Mouse (Mus musculus) C2C12 (cell line): ENCODE results near the gene Nqo1.

ENCODE experiments used
- CEBPB ChIP-seq: IDR thresholded peaks from one replicate; pipeline ENCODE4 v1.6.1; 2011; ENCODE audit warnings: low read depth, mild to moderate bottlenecking, control low read depth, moderate library complexity
- CTCF ChIP-seq: IDR thresholded peaks from one replicate; pipeline ENCODE4 v1.5.1; 2011; ENCODE audit not compliant: control insufficient read depth, insufficient read depth, insufficient read length
- FOSL1 ChIP-seq: IDR thresholded peaks from one replicate; pipeline ENCODE4 v1.8.0; 2011; ENCODE audit warnings: mild to moderate bottlenecking, low read length; ENCODE audit not compliant: poor library complexity, insufficient read depth, severe bottlenecking
- MYOD1 ChIP-seq: IDR thresholded peaks from one replicate; pipeline ENCODE4 v1.6.1; 2011; ENCODE audit warnings: low read depth; ENCODE audit not compliant: control insufficient read depth, insufficient read length
- MYOG ChIP-seq: IDR thresholded peaks from one replicate; pipeline ENCODE4 v1.6.1; 2011; ENCODE audit not compliant: control insufficient read depth, insufficient read length; ENCODE audit errors: extremely low read depth
- USF1 ChIP-seq: IDR thresholded peaks from one replicate; pipeline ENCODE4 v1.6.1; 2011; ENCODE audit warnings: low read depth, mild to moderate bottlenecking, control low read depth, moderate library complexity

GRCm38 (mm10) chr8:107451414-107452066 lies 48.5 kb upstream of the Nqo1 start:
- TF ChIP-seq CTCF = no peak
- TF ChIP-seq MYOD1 = no peak
- TF ChIP-seq CEBPB = no peak
- no peak for TF ChIP-seq USF1
- TF ChIP-seq MYOG = no peak
- TF ChIP-seq FOSL1 = no peak
